Mouse (Mus musculus) stomach, postnatal 0 days (tissue): ENCODE measurements around the gene Col5a2. TPM values are rescaled to one million over a fixed set of nuclear protein-coding genes. Genes with fewer than 3 reads are reported as not detected.
"Not testable (repeated sequence)": the region's sequence is repeated elsewhere in the genome, so short reads cannot be mapped to it uniquely, and the experiment has no call there.

Experiments used
- ATAC-seq: fragments of 200-750 bp; cut with Nextera tagmentation; 2 replicates; pipeline ENCODE4 v1.8.0; 2017; ENCODE audit not compliant: low FRiP score, low TSS enrichment
- DNase-seq: peaks from one replicate; pipeline ENCODE4 v3.0.0-alpha.2; 2016; ENCODE audit warnings: low spot score
- H3K27ac ChIP-seq: fragments of 300-500 bp; sonication (generic); replicated peaks from 2 replicates; pipeline ENCODE4 v1.5.1; 2014; ENCODE audit warnings: mild to moderate bottlenecking, control low read depth
- H3K27me3 ChIP-seq: fragments of 300-500 bp; sonication (generic); 2 replicates; pipeline ENCODE4 v1.6.1; 2014; ENCODE audit warnings: low read length; ENCODE audit not compliant: control insufficient read depth, insufficient read depth
- H3K36me3 ChIP-seq: fragments of 300-500 bp; sonication (generic); 2 replicates; pipeline ENCODE4 v1.6.1; 2014; ENCODE audit warnings: low read length, mixed read lengths; ENCODE audit not compliant: control insufficient read depth, insufficient read depth
- H3K4me1 ChIP-seq: fragments of 300-500 bp; sonication (generic); replicated peaks from 2 replicates; pipeline ENCODE4 v1.6.1; 2014; ENCODE audit warnings: antibody characterized with exemption; ENCODE audit not compliant: control insufficient read depth, insufficient read depth
- H3K4me2 ChIP-seq: fragments of 300-500 bp; sonication (generic); replicated peaks from 2 replicates; pipeline ENCODE4 v1.6.1; 2014; ENCODE audit warnings: low read depth, mild to moderate bottlenecking, control low read depth, moderate library complexity
- H3K4me3 ChIP-seq: fragments of 300-500 bp; sonication (generic); 2 replicates; pipeline ENCODE4 v1.5.1; 2014; ENCODE audit warnings: low read depth, low read length, control low read depth
- H3K9ac ChIP-seq: fragments of 300-500 bp; sonication (generic); 2 replicates; pipeline ENCODE4 v1.6.1; 2014; ENCODE audit warnings: mild to moderate bottlenecking, low read length, control low read depth, mixed read lengths
- H3K9me3 ChIP-seq: fragments of 300-500 bp; sonication (generic); 2 replicates; pipeline ENCODE4 v1.6.1; 2016; ENCODE audit warnings: low read length; ENCODE audit not compliant: control insufficient read depth
- CTCF ChIP-seq: IDR thresholded peaks from 2 replicates; pipeline ENCODE4 v1.5.1; 2016; ENCODE audit warnings: antibody characterized with exemption, low read depth, mild to moderate bottlenecking, moderate library complexity
- EP300 ChIP-seq: optimal IDR thresholded peaks from 2 replicates; pipeline ENCODE3; 2016; ENCODE audit warnings: antibody characterized with exemption
- WGBS: fragments of 180-500 bp; shearing (Covaris S2); extraction: QIAGEN DNeasy Blood & Tissue Kit; methylation state at CpG from one replicate; pipeline ENCODE4 v1.1.7; 2014; 5-methylcytosine and 5-hydroxymethylcytosine counted together
- polyA plus RNA-seq: library from polyadenylated mRNA; unstranded; fragments of >200 nt; fragmentation: Nextera tagmentation; extraction: Ambion mirVana; gene quantifications from 2 replicates; pipeline ENCODE4 v1.2.1, GENCODE M21; 2015

The Col5a2 gene
- polyA plus RNA-seq, 1 experiment from 2014 or later, result 55.4 TPM

DNA sequence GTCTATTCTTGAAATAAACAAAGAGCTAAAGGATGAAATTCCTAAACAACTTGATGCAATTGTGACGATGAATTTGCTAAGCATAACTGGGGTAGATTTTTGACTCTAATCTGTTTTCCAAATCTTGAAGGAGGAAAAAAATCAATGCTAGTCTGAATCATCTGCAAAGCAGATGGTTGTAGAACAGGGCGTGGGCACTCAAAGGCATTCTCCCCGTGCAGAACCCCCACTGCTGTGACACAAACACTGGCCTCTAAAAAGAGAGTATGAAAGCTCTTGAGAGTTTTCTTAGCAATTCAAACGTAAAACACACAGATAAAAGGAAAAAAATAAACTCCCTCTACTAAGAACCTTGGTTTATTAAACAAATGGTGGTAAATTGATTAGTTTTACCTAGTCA lies 30.3 kb downstream of the Col5a2 start:
- DNase-seq, result no peak
- Histone ChIP-seq H3K9me3 (no peaks in the 10 kb centered on the region), H3K27me3 (no peaks in the 10 kb centered on the region), H3K4me3 (no peak overlapping the region), H3K9ac (no peak overlapping the region), H3K4me2 (no peak overlapping the region), H3K27ac (no peak overlapping the region), H3K36me3 (no peaks in the 10 kb centered on the region), H3K4me1 (no peaks in the 10 kb centered on the region)
- WGBS, result 27% methylated on average over 4 of the region's 4 CpGs
- no peak for ATAC-seq
- TF ChIP-seq EP300 (no peak), CTCF (no peak)

DNA sequence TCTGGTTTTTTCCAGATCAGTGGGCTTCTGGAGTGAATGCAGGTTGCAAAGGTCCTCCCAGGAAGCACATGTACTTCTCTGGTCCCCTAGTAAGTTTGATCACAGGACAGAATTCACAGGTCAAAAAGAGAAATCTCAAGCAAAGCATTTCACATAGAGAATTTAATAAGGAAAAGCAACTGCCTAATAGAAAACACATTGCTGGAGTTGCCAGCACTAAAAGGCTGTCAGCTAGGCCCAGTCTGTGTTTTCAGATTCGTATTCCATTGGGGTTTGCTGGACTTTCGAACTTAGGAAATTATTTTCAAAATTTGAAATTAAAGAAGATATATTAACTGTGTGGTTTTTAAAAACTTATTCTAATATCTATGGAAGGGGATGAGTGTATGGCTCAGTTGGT lies 42.3 kb downstream of the Col5a2 start:
- ATAC-seq, result no peak
- WGBS, result 96% methylated on average over 2 of the region's 2 CpGs

DNA sequence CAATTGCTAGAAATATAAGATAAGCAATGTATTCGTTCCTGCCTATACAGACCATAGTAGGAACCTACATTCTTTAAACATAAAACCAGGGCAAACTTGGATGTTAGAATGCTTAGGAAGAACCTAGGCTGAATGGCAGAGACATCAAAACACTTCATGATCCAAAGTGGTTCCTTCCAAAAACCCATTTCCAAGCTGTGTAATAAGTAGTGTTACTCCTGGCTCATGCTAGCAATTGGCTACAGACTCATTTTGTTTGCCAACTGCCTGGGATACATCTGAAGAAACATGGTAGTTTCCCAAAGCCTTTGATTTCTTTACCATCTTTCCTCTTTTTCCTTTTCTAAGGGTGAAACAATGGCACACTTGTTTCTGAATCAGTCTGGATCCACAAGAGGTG lies 47.3 kb downstream of the Col5a2 start:
- no peak for TF ChIP-seq EP300
- TF ChIP-seq CTCF, result no peak
- DNase-seq (no peak), ATAC-seq (no peak)
- Histone ChIP-seq H3K4me2 (no peak overlapping the region), H3K36me3 (no peaks in the 10 kb centered on the region), H3K4me1 (no peaks in the 10 kb centered on the region), H3K9ac (no peak overlapping the region), H3K4me3 (no peak overlapping the region), H3K27me3 (no peaks in the 10 kb centered on the region), H3K27ac (no peak overlapping the region), H3K9me3 (no peaks in the 10 kb centered on the region)
- WGBS, result 81% methylated on average over 1 of the region's 1 CpGs

More for the DNA sequence above, 42.3 kb downstream of the Col5a2 start:
- TF ChIP-seq CTCF (no peak), EP300 (no peak)
- no peaks in the 10 kb centered on the region for H3K27me3 ChIP-seq
- no peaks in the 10 kb centered on the region for H3K9me3 ChIP-seq
- no peak overlapping the region for H3K4me2 ChIP-seq
- H3K27ac ChIP-seq, result no peak overlapping the region
- DNase-seq, result no peak
- H3K9ac ChIP-seq, result no peak overlapping the region
- no peaks in the 10 kb centered on the region for H3K36me3 ChIP-seq
- H3K4me3 ChIP-seq, result no peak overlapping the region
- no peaks in the 10 kb centered on the region for H3K4me1 ChIP-seq

DNA sequence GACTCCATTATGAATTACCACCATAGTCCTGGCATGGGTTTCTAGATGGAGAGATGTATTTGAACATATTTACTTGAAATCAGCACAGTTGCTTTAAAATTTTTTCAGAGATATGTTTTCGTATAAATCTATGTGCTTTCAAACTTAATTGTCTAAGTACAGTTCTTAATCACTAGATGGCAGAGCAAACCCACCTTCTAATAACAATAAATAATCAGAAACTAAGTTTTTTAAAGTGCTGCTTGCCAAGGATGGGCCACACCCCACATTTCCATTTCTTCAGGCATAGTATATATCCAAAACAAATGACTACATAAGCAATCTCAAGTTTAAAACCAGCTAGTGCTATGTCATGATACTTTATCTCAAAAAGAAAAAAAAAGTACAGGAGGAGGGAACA lies 54.2 kb downstream of the Col5a2 start:
- H3K27ac ChIP-seq, result no peak overlapping the region
- H3K9me3 ChIP-seq, result no peaks in the 10 kb centered on the region
- TF ChIP-seq EP300 (no peak), CTCF (0 out of 2 replicates have a peak, but pooled peaks have one; percentile 6)
- H3K4me3 ChIP-seq, result no peak overlapping the region
- no peaks in the 10 kb centered on the region for H3K4me1 ChIP-seq
- ATAC-seq (no peak), DNase-seq (no peak)
- H3K4me2 ChIP-seq, result no peak overlapping the region
- WGBS, result 82% methylated on average over 1 of the region's 1 CpGs
- no peak overlapping the region for H3K9ac ChIP-seq
- H3K36me3 ChIP-seq, result no peaks in the 10 kb centered on the region
- H3K27me3 ChIP-seq, result no peaks in the 10 kb centered on the region

DNA sequence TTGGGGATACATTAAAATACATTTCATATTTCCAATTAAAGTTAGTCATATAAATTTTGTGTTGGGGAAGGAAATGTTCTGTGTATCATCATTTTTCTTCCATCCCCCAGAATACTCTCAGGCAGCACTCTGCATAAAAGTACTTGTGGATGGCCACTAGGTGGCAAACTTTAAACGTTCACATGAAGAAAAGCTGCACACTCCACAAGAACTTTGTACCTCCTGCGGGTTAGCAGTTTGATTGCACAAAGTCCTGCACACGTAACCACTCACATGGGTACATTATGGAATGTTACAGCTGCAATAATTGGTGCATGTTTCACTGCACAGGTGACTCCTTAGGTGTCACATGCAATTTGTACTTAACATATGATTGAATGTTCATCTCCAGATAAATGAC lies 71.2 kb downstream of the Col5a2 start:
- no peaks in the 10 kb centered on the region for H3K27me3 ChIP-seq
- H3K4me3 ChIP-seq, result no peak overlapping the region
- no peaks in the 10 kb centered on the region for H3K9me3 ChIP-seq
- H3K9ac ChIP-seq, result no peak overlapping the region
- H3K36me3 ChIP-seq, result no peaks in the 10 kb centered on the region
- ATAC-seq (peak; percentile 54; the same call in 1 of the 2 replicates), DNase-seq (peak; percentile 23)
- H3K4me2 ChIP-seq, result no peak overlapping the region
- WGBS, result 13% methylated on average over 3 of the region's 3 CpGs
- H3K27ac ChIP-seq, result no peak overlapping the region
- TF ChIP-seq EP300 (no peak), CTCF (peak; percentile 85)
- H3K4me1 ChIP-seq, result no peaks in the 10 kb centered on the region

DNA sequence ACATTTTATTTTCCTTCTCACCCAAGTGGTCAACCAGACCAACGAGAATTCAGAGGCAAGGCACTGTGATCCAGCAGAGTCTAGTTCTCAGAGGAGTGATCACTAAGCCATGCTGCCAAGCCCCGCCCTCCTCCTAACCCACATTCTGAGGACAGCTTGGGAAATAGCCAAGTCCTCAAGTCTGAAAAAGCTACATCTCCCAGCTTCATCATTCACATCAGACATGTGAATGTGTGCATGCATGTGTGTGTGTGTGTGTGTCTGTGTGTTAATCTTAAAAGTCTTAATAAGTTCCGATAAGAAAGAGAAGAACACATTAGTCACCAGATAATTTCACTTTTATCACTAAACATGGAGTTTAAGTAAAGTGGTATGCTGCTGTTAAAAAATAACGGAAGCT lies 72.6 kb downstream of the Col5a2 start:
- no peaks in the 10 kb centered on the region for H3K36me3 ChIP-seq
- 52% methylated on average over 4 of the region's 4 CpGs for WGBS
- ATAC-seq (no peak), DNase-seq (peak; percentile 14)
- no peak for TF ChIP-seq CTCF
- no peak for TF ChIP-seq EP300
- no peaks in the 10 kb centered on the region for H3K4me1 ChIP-seq
- H3K4me3 ChIP-seq, result no peak overlapping the region
- no peak overlapping the region for H3K27ac ChIP-seq
- H3K4me2 ChIP-seq, result no peak overlapping the region
- H3K9me3 ChIP-seq, result no peaks in the 10 kb centered on the region
- H3K9ac ChIP-seq, result no peak overlapping the region
- H3K27me3 ChIP-seq, result no peaks in the 10 kb centered on the region

DNA sequence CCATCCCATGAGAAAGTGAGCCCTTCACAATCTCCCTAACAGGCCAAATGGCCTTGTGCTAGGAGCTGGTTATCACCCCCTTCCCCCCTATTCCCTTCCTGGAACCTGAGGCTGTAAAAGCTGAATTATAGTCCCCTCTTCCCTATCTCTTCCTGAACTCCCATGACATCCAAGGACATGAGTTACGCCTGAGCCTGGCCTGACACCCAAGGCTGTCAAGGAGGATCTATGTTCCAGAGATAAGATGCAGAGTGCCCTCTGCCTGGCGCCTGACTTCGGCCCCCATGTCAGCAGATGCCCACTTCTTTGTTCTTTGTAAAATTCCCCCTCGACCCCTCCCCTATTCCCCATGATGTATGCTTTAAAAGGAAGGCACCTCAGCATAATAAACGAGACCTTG lies 73.9 kb downstream of the Col5a2 start:
- H3K27ac ChIP-seq, H3K9me3 ChIP-seq, ATAC-seq, H3K4me3 ChIP-seq, H3K4me1 ChIP-seq, DNase-seq, H3K27me3 ChIP-seq, H3K36me3 ChIP-seq, H3K4me2 ChIP-seq, H3K9ac ChIP-seq: not testable (repeated sequence)
- 82% methylated on average over 5 of the region's 5 CpGs for WGBS
